Comparison of ENCODE assay signal across 8 mouse cellular contexts in the genomic region with DNA sequence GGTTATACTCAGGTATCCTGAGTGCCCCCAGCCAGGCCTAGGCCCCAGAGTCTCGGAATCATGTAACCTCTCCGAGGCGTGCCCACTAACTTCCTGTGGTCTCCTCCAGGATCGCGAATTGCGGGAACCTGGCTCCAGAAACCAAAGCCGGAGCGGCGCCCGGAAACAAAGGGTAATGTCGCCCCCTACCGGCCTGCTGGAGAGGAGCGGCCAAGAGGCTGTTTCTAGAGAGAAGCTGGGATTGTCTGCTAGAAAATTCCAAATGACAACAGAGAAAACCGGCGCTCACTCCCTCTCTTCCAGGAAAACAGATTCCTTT. TPM values are rescaled to one million over a fixed set of nuclear protein-coding genes. Genes with fewer than 3 reads are reported as not detected.
DNase-seq lines count a peak whose midpoint lies in the region; ATAC-seq and TF ChIP-seq lines count a peak whose summit lies in the region.

No protein-coding gene starts in this region.

- H3K4me3 ChIP-seq in heart, embryonic 11.5 days (ENCODE audit: low read depth, low read length): peak overlapping the region; percentile 55
- peak overlapping the region; percentile 57 for H3K4me3 ChIP-seq in kidney, embryonic 15.5 days (replicated peaks)
- peak overlapping the region; percentile 50 for H3K4me3 ChIP-seq in liver, embryonic 11.5 days (ENCODE audit: low read depth, low read length)
- H3K4me3 ChIP-seq in testis, adult 2 months (ENCODE audit: control insufficient read depth, low read depth, low read length): peak overlapping the region; percentile 80

- no peaks in the 10 kb centered on the region for H3K36me3 ChIP-seq in heart, embryonic 11.5 days (ENCODE audit: control insufficient read depth, insufficient read depth, low read length)
- H3K36me3 ChIP-seq in kidney, embryonic 15.5 days: no peaks in the 10 kb centered on the region
- no peaks in the 10 kb centered on the region for H3K36me3 ChIP-seq in liver, embryonic 11.5 days (ENCODE audit: control insufficient read depth, insufficient read depth, low read length)
- no peaks in the 10 kb centered on the region for H3K36me3 ChIP-seq in testis, adult 2 months (ENCODE audit: control insufficient read depth, insufficient read depth, low read length)

- no peaks in the 10 kb centered on the region for H3K4me1 ChIP-seq in heart, embryonic 11.5 days (ENCODE audit: control insufficient read depth, insufficient read depth, low read length)
- H3K4me1 ChIP-seq in kidney, embryonic 15.5 days: peaks cover 40% of the 10 kb centered on the region
- peaks cover 6% of the 10 kb centered on the region for H3K4me1 ChIP-seq in liver, embryonic 11.5 days (replicated peaks; ENCODE audit: control insufficient read depth, insufficient read depth, low read length)
- peaks cover 42% of the 10 kb centered on the region for H3K4me1 ChIP-seq in testis, adult 2 months (ENCODE audit: control insufficient read depth, insufficient read depth, low read length)

- H3K27ac ChIP-seq in heart, embryonic 11.5 days (ENCODE audit: low read depth, low read length): no peak overlapping the region
- H3K27ac ChIP-seq in kidney, embryonic 15.5 days: no peak overlapping the region
- no peak overlapping the region for H3K27ac ChIP-seq in liver, embryonic 11.5 days (ENCODE audit: low read depth, low read length)
- no peak overlapping the region for H3K27ac ChIP-seq in testis, adult 2 months (ENCODE audit: control insufficient read depth, insufficient read depth, low read depth, low read length)

- peak; percentile 86; the same call in 1 of the 2 replicates for TF ChIP-seq CTCF in testis, adult 2 months (IDR thresholded peaks at IDR 0.05; ENCODE audit: control insufficient read depth, insufficient read depth, insufficient replicate concordance, low read depth, low read length)

- no peaks in the 10 kb centered on the region for H3K9me3 ChIP-seq in heart, embryonic 11.5 days (replicated peaks; ENCODE audit: control insufficient read depth, low read length)
- H3K9me3 ChIP-seq in kidney, embryonic 15.5 days (replicated peaks): no peaks in the 10 kb centered on the region
- H3K9me3 ChIP-seq in liver, embryonic 11.5 days (ENCODE audit: control insufficient read depth, low read length): no peaks in the 10 kb centered on the region

- DNase-seq in B cell, adult 2 months: peak; percentile 72 to 73
- peak; percentile 88 for DNase-seq in adrenal gland, postnatal 10 days
- peak; percentile 71 for DNase-seq in embryo, embryonic 11.5 days (ENCODE audit: low read depth, low spot score)
- DNase-seq in liver, embryonic 11.5 days (ENCODE audit: low spot score): peak; percentile 83
- peak; percentile 93 for DNase-seq in neural tube, embryonic 10.5 days (ENCODE audit: extremely low spot score, low spot score)

- no peak for TF ChIP-seq POLR2A in testis, adult 2 months (IDR thresholded peaks at IDR 0.05; ENCODE audit: control insufficient read depth, low read depth, low read length)

- H3K4me2 ChIP-seq in heart, embryonic 11.5 days: peak overlapping the region; percentile 73
- H3K4me2 ChIP-seq in kidney, embryonic 15.5 days: peak overlapping the region; percentile 98
- H3K4me2 ChIP-seq in liver, embryonic 11.5 days: peak overlapping the region; percentile 71

- H3K9ac ChIP-seq in heart, embryonic 11.5 days (ENCODE audit: low read depth, low read length): peak overlapping the region; percentile 36; the same call in 1 of the 2 replicates
- peak overlapping the region; percentile 50 for H3K9ac ChIP-seq in kidney, embryonic 15.5 days
- H3K9ac ChIP-seq in liver, embryonic 11.5 days (ENCODE audit: low read depth, low read length): no peak overlapping the region

- no peak for ATAC-seq in heart, embryonic 11.5 days (replicated peaks; ENCODE audit: insufficient number of reproducible peaks, low FRiP score, low TSS enrichment)
- peak; percentile 19 for ATAC-seq in kidney, embryonic 15.5 days (replicated peaks; ENCODE audit: low FRiP score)
- ATAC-seq in liver, embryonic 11.5 days (replicated peaks; ENCODE audit: low FRiP score): no peak

- under 1% methylated on average over 15 of the region's 15 CpGs for WGBS in heart, embryonic 11.5 days (ENCODE audit: insufficient replicate concordance)
- WGBS in kidney, embryonic 15.5 days: 0% methylated on average over 15 of the region's 15 CpGs
- 1% methylated on average over 15 of the region's 15 CpGs for WGBS in liver, embryonic 11.5 days

- peaks cover 80% of the 10 kb centered on the region for H3K27me3 ChIP-seq in heart, embryonic 11.5 days (ENCODE audit: control insufficient read depth, insufficient read depth, low read length)
- H3K27me3 ChIP-seq in kidney, embryonic 15.5 days: peaks cover 73% of the 10 kb centered on the region
- H3K27me3 ChIP-seq in liver, embryonic 11.5 days (replicated peaks; ENCODE audit: control insufficient read depth, insufficient read depth, low read length): peaks cover 66% of the 10 kb centered on the region
- no peaks in the 10 kb centered on the region for H3K27me3 ChIP-seq in testis, adult 2 months (ENCODE audit: control insufficient read depth, insufficient read depth, low read length)

RNA-seq across cellular contexts. Expression of gene Chrnd, which starts 3.4 kb away (rescaled TPM):
- under 1 TPM; 0.27 to 0.97 TPM for total RNA-seq in adrenal gland, postnatal 10 days (2021)
- not detected in 2 replicates for polyA plus RNA-seq in heart, embryonic 11.5 days (2014; fragmentation: Nextera tagmentation; extraction: Ambion mirVana)
- 1.1 and 1.6 TPM in 2 replicates for polyA plus RNA-seq in kidney, embryonic 15.5 days (2015; fragmentation: Nextera tagmentation; extraction: Ambion mirVana)
- polyA plus RNA-seq in liver, embryonic 11.5 days (2014; fragmentation: Nextera tagmentation; extraction: Ambion mirVana): 0.08 TPM in 1 of 2 replicates, not detected in the other
- 0.02 and 0.08 TPM in 2 replicates for polyA plus RNA-seq in testis, adult 2 months (2012; rRNA removed)

RNA-seq across cellular contexts. Expression of gene Prss56, which starts 3.9 kb away (rescaled TPM):
- total RNA-seq in adrenal gland, postnatal 10 days (2021): not detected
- polyA plus RNA-seq in heart, embryonic 11.5 days (2014; fragmentation: Nextera tagmentation; extraction: Ambion mirVana): not detected in 2 replicates
- polyA plus RNA-seq in kidney, embryonic 15.5 days (2015; fragmentation: Nextera tagmentation; extraction: Ambion mirVana): 0.09 TPM in 1 of 2 replicates, not detected in the other
- polyA plus RNA-seq in liver, embryonic 11.5 days (2014; fragmentation: Nextera tagmentation; extraction: Ambion mirVana): not detected in 2 replicates
- 19.1 and 25.3 TPM in 2 replicates for polyA plus RNA-seq in testis, adult 2 months (2012; rRNA removed)

RNA-seq across cellular contexts. Expression of gene Chrng, which starts 17.5 kb away (rescaled TPM):
- total RNA-seq in adrenal gland, postnatal 10 days (2021): under 1 TPM in 1 of 2 experiments, not detected in 1; 0.30 TPM
- polyA plus RNA-seq in heart, embryonic 11.5 days (2014; fragmentation: Nextera tagmentation; extraction: Ambion mirVana): 0.93 and 1.5 TPM in 2 replicates
- 2.0 and 4.3 TPM in 2 replicates for polyA plus RNA-seq in kidney, embryonic 15.5 days (2015; fragmentation: Nextera tagmentation; extraction: Ambion mirVana)
- 0.55 and 0.62 TPM in 2 replicates for polyA plus RNA-seq in liver, embryonic 11.5 days (2014; fragmentation: Nextera tagmentation; extraction: Ambion mirVana)
- polyA plus RNA-seq in testis, adult 2 months (2012; rRNA removed): not detected in 2 replicates

RNA-seq across cellular contexts. Expression of gene Eif4e2, which starts 26.7 kb away (rescaled TPM):
- total RNA-seq in adrenal gland, postnatal 10 days (2021): 10 to 100 TPM; 90.6 to 91.7 TPM
- polyA plus RNA-seq in heart, embryonic 11.5 days (2014; fragmentation: Nextera tagmentation; extraction: Ambion mirVana): 121 and 128 TPM in 2 replicates
- 164 and 168 TPM in 2 replicates for polyA plus RNA-seq in kidney, embryonic 15.5 days (2015; fragmentation: Nextera tagmentation; extraction: Ambion mirVana)
- polyA plus RNA-seq in liver, embryonic 11.5 days (2014; fragmentation: Nextera tagmentation; extraction: Ambion mirVana): 151 and 152 TPM in 2 replicates
- polyA plus RNA-seq in testis, adult 2 months (2012; rRNA removed): 127 and 132 TPM in 2 replicates

RNA-seq across cellular contexts. Expression of gene Ecel1, which starts 30.7 kb away (rescaled TPM):
- total RNA-seq in adrenal gland, postnatal 10 days (2021): 10 to 100 TPM in 1 of 2 experiments, 1 to 10 TPM in 1; 2.4 to 10.1 TPM
- polyA plus RNA-seq in heart, embryonic 11.5 days (2014; fragmentation: Nextera tagmentation; extraction: Ambion mirVana): not detected in 2 replicates
- polyA plus RNA-seq in kidney, embryonic 15.5 days (2015; fragmentation: Nextera tagmentation; extraction: Ambion mirVana): 1.3 and 3.8 TPM in 2 replicates
- polyA plus RNA-seq in liver, embryonic 11.5 days (2014; fragmentation: Nextera tagmentation; extraction: Ambion mirVana): 0.18 and 0.48 TPM in 2 replicates
- 5.8 and 6.8 TPM in 2 replicates for polyA plus RNA-seq in testis, adult 2 months (2012; rRNA removed)

Comparison
In these comparisons a context has a peak if more than half of its experiments do, and no peak if none do; other contexts are left out.
1. RNA of gene Prss56, which starts 3.9 kb away (polyA plus RNA-seq): 19.1 to 25.3 TPM in testis, adult 2 months; 0.09 TPM in kidney, embryonic 15.5 days, not detected in heart, embryonic 11.5 days and not detected in liver, embryonic 11.5 days; every median in the first group is over 10 times any median in the second.
2. Peak in every context shown above with its lines, with median percentiles within 50 percentile points of each other: DNase-seq, H3K4me2 ChIP-seq and H3K4me3 ChIP-seq.